Mouse (Mus musculus) thymus, adult 2 months (tissue): Measurements from ENCODE around the gene Cib1.

Experiments
- CTCF ChIP-seq: fragments of 200-500 bp; IDR thresholded peaks from 2 replicates; pipeline ENCODE4 v1.5.1; 2012; ENCODE audit warnings: mild to moderate bottlenecking, control low read depth, low read length, moderate library complexity, borderline replicate concordance; ENCODE audit not compliant: control insufficient read depth, poor library complexity, insufficient read depth; ENCODE audit errors: extremely low read depth
- POLR2A ChIP-seq: fragments of 200-500 bp; IDR thresholded peaks from 2 replicates; pipeline ENCODE4 v1.6.1; 2012; ENCODE audit warnings: mild to moderate bottlenecking, low read length, control low read depth, moderate library complexity; ENCODE audit not compliant: control insufficient read depth, poor library complexity, insufficient read depth; ENCODE audit errors: extremely low read depth

DNA sequence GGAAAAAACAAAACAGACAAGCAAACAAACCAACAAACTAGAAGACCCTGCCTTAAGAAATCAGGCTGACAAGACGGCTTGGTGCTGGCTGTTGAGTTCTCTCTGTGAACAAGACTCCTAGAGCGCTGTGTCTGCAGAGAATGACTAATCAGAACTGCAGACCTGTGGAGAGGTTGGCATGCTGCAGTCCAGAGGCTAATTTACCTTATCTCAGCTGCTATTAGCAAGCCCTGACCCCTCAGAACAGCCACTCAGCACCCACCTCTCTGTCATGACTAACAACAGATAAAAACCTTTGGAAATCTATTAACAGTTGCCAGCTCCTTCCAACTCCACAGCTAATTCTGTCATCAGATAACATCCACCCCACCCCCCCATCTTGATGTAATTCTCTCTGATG lies 51.5 kb downstream of the Cib1 start:
- TF ChIP-seq POLR2A (no peak), CTCF (no peak)
